ENCODE assay signal across 1 mouse cellular context in the genomic region with DNA sequence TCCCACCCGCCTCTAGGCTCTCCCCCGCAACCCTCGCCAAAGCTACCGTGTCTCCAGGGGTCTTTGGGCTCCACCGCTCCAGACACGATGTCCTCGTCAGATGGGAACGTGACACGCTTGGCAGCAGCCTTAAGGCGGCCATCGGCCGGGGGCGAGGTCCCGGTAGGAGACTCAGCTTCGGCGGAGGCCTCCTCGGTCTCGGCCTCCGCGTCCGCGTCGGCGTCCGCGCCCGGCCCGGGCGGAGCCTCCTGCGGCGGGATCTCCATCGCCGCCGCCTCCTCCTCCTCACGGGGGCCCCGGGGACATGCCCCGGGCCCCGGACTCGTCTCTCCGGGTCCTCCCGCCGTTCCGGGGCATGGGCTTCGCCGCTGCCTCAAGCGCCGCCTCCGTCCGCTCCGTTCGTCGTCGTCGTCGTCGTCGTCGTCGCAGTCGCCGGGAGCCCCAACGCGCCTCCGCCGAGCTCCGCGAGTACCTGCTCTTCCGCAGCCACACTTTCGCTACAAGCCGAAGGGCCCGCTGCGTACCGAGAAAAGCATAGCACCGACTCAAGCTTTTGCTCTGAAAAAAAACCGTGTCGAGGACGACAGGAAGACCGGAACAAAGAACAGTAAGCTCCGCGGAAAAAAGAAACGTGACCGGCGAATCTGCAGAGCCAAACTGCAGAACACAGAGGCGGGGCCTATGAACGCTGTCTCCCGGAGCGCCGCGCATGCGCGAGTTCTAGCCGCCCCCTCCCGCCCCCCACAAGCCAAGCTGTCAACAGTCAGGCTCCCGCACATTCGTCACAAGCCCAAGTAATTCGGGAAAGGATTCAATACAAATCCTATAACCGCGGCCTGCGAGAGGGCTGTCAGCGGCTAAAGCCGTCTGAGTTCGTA.
TF ChIP-seq lines count a peak whose summit lies in the region.

No protein-coding gene starts in this region.

TF ChIP-seq in MEL, 35 proteins besides CTCF, POLR2A, EP300 and RAD21:
- TF ChIP-seq SMC3 (IDR thresholded peaks at IDR 0.05; ENCODE audit: low read depth, low read length) (no peak), NELFE (IDR thresholded peaks at IDR 0.05; ENCODE audit: low read depth, low read length) (peak; percentile 55; the same call in 1 of the 2 replicates), ZMIZ1 (IDR thresholded peaks at IDR 0.05; ENCODE audit: low read depth, low read length) (no peak; the same call in 1 of the 2 replicates), ETS1 (IDR thresholded peaks at IDR 0.05; ENCODE audit: low read depth, low read length) (no peak), MAFK (IDR thresholded peaks at IDR 0.05; ENCODE audit: borderline replicate concordance, low read depth, low read length) (no peak), CHD1 (IDR thresholded peaks at IDR 0.05; ENCODE audit: low read depth, low read length) (no peak), TBP (IDR thresholded peaks at IDR 0.05; ENCODE audit: low read depth, low read length) (peak; percentile 65; the same call in 1 of the 2 replicates), TCF12 (IDR thresholded peaks at IDR 0.05; ENCODE audit: low read depth, low read length) (peak; percentile 46; the same call in 1 of the 2 replicates), POLR2AphosphoS2 (IDR thresholded peaks at IDR 0.05; ENCODE audit: low read length) (no peak), UBTF (IDR thresholded peaks at IDR 0.05; ENCODE audit: borderline replicate concordance, insufficient read depth, low read depth, low read length) (no peak; the same call in 1 of the 2 replicates), BHLHE40 (IDR thresholded peaks at IDR 0.05; ENCODE audit: borderline replicate concordance, low read depth, low read length) (peak; percentile 96), KAT2A (conservative IDR thresholded peaks at IDR 0.05; ENCODE audit: low read depth, low read length) (no peak; the same call in 1 of the 2 replicates), RCOR1 (IDR thresholded peaks at IDR 0.05; ENCODE audit: low read depth, low read length) (no peak), GABPA (IDR thresholded peaks at IDR 0.05; ENCODE audit: low read depth, low read length) (no peak), SIN3A (IDR thresholded peaks at IDR 0.05; ENCODE audit: low read length) (peak; percentile 78; the same call in 1 of the 2 replicates), MXI1 (IDR thresholded peaks at IDR 0.05; ENCODE audit: low read depth, low read length) (peak; percentile 61), MAZ (IDR thresholded peaks at IDR 0.05; ENCODE audit: low read depth, low read length) (peak; percentile 99), POLR2AphosphoS5 (IDR thresholded peaks at IDR 0.05; ENCODE audit: borderline replicate concordance, low read depth, low read length) (no peak), CHD2 (IDR thresholded peaks at IDR 0.05; ENCODE audit: low read length) (no peak), HCFC1 (IDR thresholded peaks at IDR 0.05; ENCODE audit: low read depth, low read length) (peak; percentile 92), ZC3H11A (IDR thresholded peaks at IDR 0.05; ENCODE audit: low read depth, low read length) (peak; percentile 100), USF2 (IDR thresholded peaks at IDR 0.05; ENCODE audit: borderline replicate concordance in 1 of 2, insufficient read depth in 1 of 2, low read depth in 1 of 2, low read length in 2 of 2) (no peak), NRF1 (IDR thresholded peaks at IDR 0.05; ENCODE audit: insufficient read depth, low read depth, low read length, poor library complexity, severe bottlenecking) (peak; percentile 94), E2F4 (IDR thresholded peaks at IDR 0.05; ENCODE audit: borderline replicate concordance, low read depth, low read length) (no peak), ELF1 (IDR thresholded peaks at IDR 0.05; ENCODE audit: low read depth, low read length) (peak; percentile 41), ZKSCAN1 (IDR thresholded peaks at IDR 0.05; ENCODE audit: low read depth, low read length) (no peak), ZNF384 (IDR thresholded peaks at IDR 0.05; ENCODE audit: low read depth, low read length) (no peak), MAX (IDR thresholded peaks at IDR 0.05; ENCODE audit: low read length) (peak; percentile 65), MYB (IDR thresholded peaks at IDR 0.05; ENCODE audit: low read depth, low read length) (peak; percentile 51; the same call in 1 of the 2 replicates), MEF2A (IDR thresholded peaks at IDR 0.05; ENCODE audit: extremely low read depth, insufficient replicate concordance, low read depth, low read length, poor library complexity, severe bottlenecking) (no peak), JUND (IDR thresholded peaks at IDR 0.05; ENCODE audit: low read depth, low read length) (no peak), TAL1 (IDR thresholded peaks at IDR 0.05; ENCODE audit: low read length) (no peak), USF1 (IDR thresholded peaks at IDR 0.05; ENCODE audit: low read depth, low read length) (no peak), GATA1 (IDR thresholded peaks at IDR 0.05; ENCODE audit: low read depth, low read length) (no peak), MYC (IDR thresholded peaks at IDR 0.05; ENCODE audit: low read depth, low read length) (peak; percentile 63; the same call in 1 of the 2 replicates)
